Mouse (Mus musculus): ENCODE data around the gene Gprc5c. TPM values are rescaled to one million over a fixed set of nuclear protein-coding genes. Genes with fewer than 3 reads are reported as not detected.

The Gprc5c gene
- 1 to 10 TPM; 3.9 to 5.1 TPM for total RNA-seq (2021)
- long read RNA-seq, partial matches to known transcripts = 3 of 4 reads
- long read RNA-seq, other reads (novel, unspliced or antisense) = 0 of 4 reads

- DNase-seq (ENCODE audit: low spot score in 2 of 2) = peak; percentile 32 to 34
Measured at GRCm38 (mm10) chr11:114850452-114851268, at the start of gene Gprc5c. Gene Gprc5c, plus strand, starts transcription at chr11:114851152.

DNA sequence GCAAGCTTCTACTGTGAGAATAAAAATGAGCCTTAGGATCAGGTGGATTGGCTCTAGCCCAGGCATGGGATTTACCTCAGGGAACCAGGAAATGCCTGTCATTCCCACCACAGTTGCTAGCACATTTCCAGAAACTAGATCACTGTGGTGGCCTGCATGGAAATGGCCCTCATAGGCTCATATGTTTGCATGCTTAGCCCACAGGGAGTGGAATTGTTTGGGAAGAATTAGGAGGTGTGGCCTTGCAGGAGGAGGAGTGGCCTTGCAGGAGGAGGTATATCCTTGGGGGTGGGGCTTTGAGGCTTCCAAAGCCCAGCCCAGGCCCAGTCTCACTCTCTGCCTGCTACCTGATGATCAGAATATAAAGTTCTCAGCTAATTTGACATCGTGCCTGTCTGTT lies 49.0 kb upstream of the Gprc5c start:
- no peak for DNase-seq (ENCODE audit: low spot score in 2 of 2)

- no peak for DNase-seq (ENCODE audit: low spot score in 2 of 2)
Measured at GRCm38 (mm10) chr11:114802540-114803267, 48.2 kb upstream of the Gprc5c start.

- no peak for DNase-seq (ENCODE audit: low spot score in 2 of 2)
Measured at GRCm38 (mm10) chr11:114803990-114804389, 47.0 kb upstream of the Gprc5c start.

GRCm38 (mm10) chr11:114807025-114807424 lies 43.9 kb upstream of the Gprc5c start:
- no peak for DNase-seq (ENCODE audit: low spot score in 2 of 2)

DNA sequence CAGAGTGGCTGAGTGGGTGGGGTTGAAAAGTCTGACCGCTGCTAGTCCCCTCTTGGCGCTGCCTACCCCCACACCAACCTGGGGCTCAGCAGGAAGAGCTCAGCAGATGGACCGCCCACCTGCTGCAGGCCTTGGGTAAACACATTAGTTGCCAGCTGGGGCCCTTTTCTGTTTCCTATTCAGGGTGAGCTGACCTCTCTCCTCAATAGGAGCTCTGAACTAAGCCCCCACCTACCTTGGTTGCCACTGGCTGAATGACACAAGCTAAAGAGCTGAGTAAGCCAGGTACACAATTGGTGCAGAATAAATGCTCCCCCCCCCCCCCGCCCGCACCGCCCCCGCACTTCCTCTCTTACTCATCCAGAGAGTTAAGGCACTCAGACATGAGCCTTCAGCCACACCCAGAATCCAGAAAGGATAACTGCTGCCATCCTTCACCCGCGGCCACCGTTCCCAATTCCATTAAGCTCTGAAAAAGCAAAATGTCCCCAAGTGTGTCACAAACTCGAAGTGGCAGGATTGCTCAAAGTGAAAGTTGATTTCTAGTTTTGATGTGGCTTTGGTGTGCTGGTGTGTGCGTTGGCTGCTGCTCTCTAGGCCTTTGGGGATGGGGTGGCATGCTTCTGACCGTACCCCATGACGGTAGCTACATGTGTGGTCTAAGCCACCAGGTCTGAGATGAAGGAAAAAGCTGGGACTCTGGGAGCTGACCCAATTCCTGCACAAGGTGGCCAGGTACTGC lies 43.1 kb upstream of the Gprc5c start:
- no peak for DNase-seq (ENCODE audit: low spot score in 2 of 2)

DNA sequence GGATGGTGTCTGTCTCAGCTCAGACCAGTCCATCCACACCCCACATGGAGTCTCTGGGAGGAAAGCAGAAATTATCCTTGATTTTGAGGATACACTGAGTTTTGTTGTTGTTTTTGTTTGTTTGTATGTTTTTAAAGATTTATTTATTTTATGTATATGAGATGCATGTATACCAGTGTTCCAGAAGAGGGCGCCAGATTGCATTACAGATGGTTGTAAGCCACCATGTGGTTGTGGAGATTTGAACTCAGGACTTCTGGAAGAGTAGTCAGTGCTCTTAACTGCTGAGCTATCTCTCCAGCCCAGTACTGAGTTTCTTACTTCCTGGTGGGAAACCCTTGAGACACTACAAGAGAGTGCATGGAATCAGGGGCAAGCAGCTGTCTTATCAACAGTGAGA lies 41.6 kb upstream of the Gprc5c start:
- DNase-seq (ENCODE audit: low spot score in 2 of 2) = no peak

DNA sequence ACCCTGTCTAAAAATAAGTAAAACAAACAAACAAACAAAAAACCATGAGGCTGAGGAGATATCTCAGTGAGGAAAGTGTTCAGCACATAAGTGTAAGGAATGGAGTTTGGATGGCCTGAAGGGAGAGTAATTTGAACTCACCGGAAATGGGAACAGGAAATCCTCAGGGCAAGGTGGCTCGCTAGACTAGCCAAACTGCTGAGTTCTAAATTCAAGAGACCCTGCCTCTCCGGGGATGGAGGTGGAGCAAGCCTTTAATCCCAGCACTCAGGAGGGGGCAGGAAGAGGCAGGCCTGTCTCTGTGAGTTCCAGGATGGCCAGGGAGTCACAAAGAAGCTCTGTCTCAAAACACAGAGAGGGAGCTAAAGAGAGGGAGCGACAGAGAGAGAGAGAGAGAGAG lies 40.6 kb upstream of the Gprc5c start:
- no peak for DNase-seq (ENCODE audit: low spot score in 2 of 2)

GRCm38 (mm10) chr11:114812731-114813240 lies 38.2 kb upstream of the Gprc5c start:
- peak; percentile 97 for DNase-seq (ENCODE audit: low spot score in 2 of 2)

GRCm38 (mm10) chr11:114814873-114815592 lies 35.9 kb upstream of the Gprc5c start:
- no peak for DNase-seq (ENCODE audit: low spot score in 2 of 2)

DNA sequence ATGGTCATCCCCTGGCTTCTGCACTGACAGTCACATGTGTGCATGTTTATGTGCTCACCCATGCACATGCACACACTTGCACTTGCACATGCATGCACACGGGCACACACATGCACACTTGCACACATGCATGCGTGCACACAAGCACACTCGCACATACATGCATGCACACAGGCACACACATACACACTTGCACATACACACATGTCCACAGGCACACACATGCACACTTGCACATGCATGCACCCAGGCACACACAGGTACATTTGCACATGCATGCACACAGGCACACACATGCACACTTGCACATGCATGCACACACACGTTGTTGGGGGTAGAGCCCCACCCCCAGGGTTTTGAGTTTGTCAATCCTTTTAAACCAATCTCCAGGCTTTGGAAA lies 34.0 kb upstream of the Gprc5c start:
- no peak for DNase-seq (ENCODE audit: low spot score in 2 of 2)

- DNase-seq (ENCODE audit: low spot score in 2 of 2) = no peak
Measured at GRCm38 (mm10) chr11:114818185-114818584, 32.8 kb upstream of the Gprc5c start.

- no peak for DNase-seq (ENCODE audit: low spot score in 2 of 2)
Measured at GRCm38 (mm10) chr11:114819110-114819509, 31.8 kb upstream of the Gprc5c start.

DNA sequence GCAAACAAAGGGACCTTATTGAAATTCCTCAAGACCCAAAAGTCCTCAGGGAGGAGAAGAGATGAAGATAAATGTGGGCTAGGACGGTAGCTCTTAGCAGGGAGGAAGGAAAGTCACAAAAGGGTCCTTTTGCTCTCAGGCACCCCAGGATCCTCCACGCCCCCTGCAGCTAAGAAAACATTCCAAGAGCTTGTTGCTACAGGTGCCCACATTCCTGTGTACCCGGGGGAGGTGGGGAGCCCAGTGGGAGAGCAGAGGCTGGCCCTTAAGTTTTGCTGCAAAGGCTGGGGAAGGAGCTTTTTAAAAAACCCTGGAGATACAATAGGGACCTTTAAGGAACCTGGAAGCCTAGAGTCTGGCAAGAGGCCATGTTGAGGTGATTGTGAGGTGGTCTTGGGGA lies 30.5 kb upstream of the Gprc5c start:
- no peak for DNase-seq (ENCODE audit: low spot score in 2 of 2)

- no peak for DNase-seq (ENCODE audit: low spot score in 2 of 2)
Measured at GRCm38 (mm10) chr11:114821325-114821724, 29.6 kb upstream of the Gprc5c start.

DNA sequence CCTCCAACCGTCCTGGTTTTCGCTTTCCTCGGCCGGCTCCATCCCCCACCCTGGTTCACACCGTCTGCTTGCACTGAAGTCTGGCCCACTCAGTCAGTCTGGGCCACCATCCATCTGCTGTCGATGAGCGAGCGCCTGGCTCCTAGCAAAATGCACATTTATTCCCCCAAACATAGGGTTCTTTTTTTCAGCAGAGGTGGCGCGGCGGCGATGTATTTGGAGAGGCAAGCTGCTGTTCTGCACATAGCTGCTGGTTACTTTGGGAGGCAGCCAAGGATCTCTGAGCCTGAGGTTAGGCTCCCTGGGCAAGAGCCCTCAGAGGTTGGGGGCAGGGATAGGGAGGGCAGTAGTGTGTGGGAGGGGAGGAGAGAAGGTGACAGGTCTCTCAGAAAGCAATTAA lies 28.2 kb upstream of the Gprc5c start:
- DNase-seq (ENCODE audit: low spot score in 2 of 2) = peak; percentile 76 to 79

DNA sequence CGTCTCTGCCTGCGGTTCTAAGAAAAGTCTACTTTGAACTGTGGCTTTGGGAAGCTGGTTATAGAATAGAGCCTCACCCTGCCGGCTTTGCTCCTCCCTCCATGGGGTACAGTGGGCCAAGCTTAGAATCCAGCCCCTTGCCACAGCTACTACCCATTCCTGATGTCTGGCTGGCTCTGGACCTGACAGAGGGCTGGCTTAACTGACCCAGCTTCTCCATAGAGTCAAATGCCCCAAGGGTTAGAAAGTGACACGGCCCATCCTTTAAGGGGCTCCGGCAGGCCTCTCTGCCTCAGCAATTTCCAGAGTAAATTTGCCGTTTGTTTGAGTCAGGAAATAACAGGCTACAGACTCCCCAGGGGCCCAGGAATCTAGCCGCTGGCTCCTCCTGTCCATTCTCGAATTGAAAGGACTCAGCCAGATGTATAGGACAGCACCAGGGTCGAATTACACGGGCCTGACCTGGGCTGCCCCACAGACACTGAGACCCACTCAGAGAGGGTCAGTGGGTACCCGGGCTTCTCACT lies 27.7 kb upstream of the Gprc5c start:
- no peak for DNase-seq (ENCODE audit: low spot score in 2 of 2)

GRCm38 (mm10) chr11:114826686-114827085 lies 24.3 kb upstream of the Gprc5c start:
- DNase-seq (ENCODE audit: low spot score in 2 of 2) = no peak

GRCm38 (mm10) chr11:114829499-114830432 lies 21.2 kb upstream of the Gprc5c start:
- DNase-seq (ENCODE audit: low spot score in 2 of 2) = peak; percentile 45 to 48

GRCm38 (mm10) chr11:114830433-114830773 lies 20.5 kb upstream of the Gprc5c start:
- DNase-seq (ENCODE audit: low spot score in 2 of 2) = no peak
